Mouse (Mus musculus) large intestine, adult 2 months (tissue): ENCODE results near the gene Zc2hc1c. TPM values are rescaled to one million over a fixed set of nuclear protein-coding genes. Genes with fewer than 3 reads are reported as not detected.
"Not testable (repeated sequence)": the region's sequence is repeated elsewhere in the genome, so short reads cannot be mapped to it uniquely, and the experiment has no call there.

Source experiments
- DNase-seq: peaks from one replicate; pipeline ENCODE4 v3.0.0-alpha.2; 2012; ENCODE audit warnings: low read depth, low spot score
- WGBS: fragments of 180-500 bp; shearing (Covaris S2); methylation state at CpG from one replicate; pipeline ENCODE4 v1.1.7; 2018; 5-methylcytosine and 5-hydroxymethylcytosine counted together
- polyA plus RNA-seq: library from polyadenylated mRNA; depleted of rRNA; stranded (reverse); fragments of >200 nt; gene quantifications from 2 replicates; pipeline ENCODE4 v1.2.3, GENCODE M21; 2012

The Zc2hc1c gene
- polyA plus RNA-seq, 1 experiment = 0.24 TPM

DNA sequence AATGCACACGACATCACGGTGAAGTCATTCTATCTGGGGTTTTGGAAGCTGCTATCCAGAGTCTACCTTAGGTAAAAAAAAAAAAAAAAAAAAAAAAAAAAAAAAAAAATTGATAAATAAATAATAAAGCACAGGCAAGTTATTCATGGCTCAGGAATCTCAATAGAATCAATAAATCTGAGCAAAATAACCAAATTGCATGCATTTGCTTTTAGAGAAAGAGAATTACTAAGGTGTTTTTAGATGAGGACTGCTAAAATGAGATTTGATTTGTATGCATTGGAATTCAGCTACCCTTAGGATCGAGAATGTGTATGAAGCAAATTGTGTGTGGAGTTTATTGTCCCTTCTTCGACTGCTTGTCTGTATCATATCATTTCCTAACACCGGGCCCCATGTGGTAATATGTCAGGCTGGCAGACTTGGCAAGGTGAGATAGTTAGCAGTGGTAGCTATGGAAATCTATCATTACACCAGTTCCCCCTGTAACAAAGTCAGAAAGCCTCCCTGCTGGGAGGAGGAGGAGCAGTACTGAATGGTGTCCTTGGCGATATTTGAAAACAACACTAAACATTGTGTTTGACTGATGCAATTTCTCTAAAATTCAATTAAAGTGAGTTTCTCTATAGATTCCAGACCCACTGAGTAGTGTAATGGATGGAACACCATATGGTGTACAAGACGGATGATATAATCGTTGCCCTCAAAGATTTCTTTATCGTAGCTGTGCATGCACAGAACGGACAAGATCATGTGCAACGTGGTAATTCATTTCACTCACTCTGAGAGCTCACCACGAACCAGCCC lies 7.3 kb upstream of the Zc2hc1c start:
- WGBS = 61% methylated on average over 12 of the region's 12 CpGs
- DNase-seq = no peak

DNA sequence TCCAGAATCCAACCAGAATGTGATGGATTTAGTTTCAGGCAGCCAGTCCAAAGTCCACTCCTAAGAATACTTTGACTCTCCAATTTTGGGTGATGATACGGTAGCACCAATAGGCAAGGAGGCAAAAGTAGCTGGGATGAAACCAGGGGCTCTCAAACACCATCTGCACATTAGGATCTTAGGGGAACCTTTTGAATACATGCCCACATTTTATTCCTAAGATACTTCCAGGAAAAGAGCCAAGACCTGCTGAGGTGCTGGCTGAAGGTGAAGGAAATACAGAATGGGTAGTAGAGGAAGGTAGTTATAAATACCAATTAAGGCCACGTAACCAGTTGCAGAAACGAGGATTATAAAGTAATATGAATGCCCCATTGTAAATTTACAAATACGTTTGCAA lies 6.6 kb upstream of the Zc2hc1c start:
- WGBS = 56% methylated on average over 2 of the region's 4 CpGs
- not testable (repeated sequence) for DNase-seq

DNA sequence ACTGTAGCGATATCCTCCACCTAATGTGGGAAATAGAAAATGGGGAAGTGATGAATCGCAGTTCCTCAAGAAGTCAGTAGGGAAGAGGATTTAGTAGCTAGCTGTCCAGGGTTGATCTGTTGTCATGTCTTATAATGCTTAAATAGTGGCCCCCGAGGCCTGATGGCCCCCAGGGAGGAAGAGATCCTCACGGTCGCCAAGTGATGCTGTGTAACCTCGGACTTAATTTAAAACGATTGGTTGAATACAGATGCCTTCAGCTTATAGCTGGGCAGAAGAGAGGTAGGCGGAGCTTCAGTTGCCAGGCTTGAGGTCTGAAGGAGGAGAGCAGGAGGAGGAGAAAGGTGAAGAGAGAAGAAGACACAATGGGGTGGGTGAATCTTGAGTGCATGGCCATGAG lies 4.1 kb upstream of the Zc2hc1c start:
- WGBS = 67% methylated on average over 8 of the region's 8 CpGs
- DNase-seq = no peak

DNA sequence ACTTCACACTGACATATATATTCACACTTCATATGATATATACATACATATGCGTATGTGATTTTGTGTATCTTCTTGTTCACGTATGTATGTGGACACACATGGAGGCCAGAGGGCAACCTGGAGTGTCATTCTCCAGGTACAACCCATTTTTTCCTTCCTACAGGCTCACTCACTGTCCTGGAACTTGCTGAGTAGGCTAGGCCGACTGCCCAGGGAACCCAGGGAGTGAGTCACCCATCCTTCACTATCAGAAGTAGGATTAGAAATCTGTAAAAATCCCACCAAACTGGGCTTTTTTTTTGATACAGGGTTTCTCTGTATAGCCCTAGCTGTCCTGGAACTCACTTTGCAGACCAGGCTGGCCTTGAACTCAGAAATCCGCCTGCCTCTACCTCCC lies 3.4 kb upstream of the Zc2hc1c start:
- WGBS = 83% methylated on average over 4 of the region's 4 CpGs
- DNase-seq = no peak

DNA sequence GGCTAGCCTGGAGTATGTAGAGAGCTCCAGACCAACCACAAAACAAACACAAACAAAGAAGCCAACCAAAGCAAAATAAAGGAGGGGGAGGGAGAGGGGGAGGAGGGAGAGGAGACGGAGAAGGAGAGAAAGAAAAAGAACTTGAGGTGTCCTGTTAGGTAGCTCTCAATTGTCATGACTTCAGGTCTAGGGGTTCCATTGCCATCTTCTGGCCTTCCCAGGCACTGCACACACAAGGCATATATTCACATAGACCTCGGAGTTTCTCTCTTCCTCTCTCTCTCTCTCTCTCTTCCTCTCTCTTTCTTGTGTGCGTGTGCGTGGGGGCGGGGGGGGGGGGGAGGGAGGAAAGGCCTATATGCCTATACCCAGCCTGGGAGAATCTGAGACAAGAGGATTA lies 1.4 kb upstream of the Zc2hc1c start:
- WGBS = 56% methylated on average over 2 of the region's 5 CpGs
- no peak for DNase-seq

DNA sequence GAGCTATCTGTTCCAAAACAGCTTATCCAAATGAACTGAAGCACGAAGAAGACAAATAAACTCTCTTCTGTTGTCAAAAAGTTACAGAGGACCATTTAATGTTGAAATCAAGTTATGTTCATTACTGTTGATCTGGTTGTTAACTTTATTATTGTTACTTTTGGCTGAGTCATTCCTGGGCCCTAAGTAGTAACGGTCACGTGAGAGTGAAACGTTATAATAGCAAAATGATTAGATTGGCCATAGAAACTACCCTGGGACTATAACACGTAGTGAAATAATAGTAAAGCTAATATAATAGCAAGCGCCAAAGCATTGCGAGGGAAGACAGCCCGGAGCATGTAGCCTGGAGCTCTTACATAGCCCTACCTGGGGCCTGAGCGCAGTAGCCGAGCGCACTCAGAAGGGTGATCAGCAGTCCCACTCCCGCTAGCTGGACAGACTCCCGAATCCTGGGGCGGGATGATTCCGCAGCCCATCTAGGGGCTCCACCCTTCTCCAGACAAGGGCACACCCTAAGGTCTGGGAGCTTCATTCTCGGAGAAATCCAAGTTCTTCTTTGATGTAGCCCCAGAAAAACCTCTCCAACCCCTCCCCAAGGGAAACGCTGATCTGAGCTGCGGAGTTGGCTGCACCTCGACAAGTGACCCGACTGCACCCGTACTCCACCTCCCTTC lies 444 bp upstream of the Zc2hc1c start, which contains the start of gene Acyp1:
Acyp1 (minus strand) TSS at position 630 of the 677 bp plus-strand sequence.
- no peak for DNase-seq
- 7% methylated on average over 21 of the region's 21 CpGs for WGBS

DNA sequence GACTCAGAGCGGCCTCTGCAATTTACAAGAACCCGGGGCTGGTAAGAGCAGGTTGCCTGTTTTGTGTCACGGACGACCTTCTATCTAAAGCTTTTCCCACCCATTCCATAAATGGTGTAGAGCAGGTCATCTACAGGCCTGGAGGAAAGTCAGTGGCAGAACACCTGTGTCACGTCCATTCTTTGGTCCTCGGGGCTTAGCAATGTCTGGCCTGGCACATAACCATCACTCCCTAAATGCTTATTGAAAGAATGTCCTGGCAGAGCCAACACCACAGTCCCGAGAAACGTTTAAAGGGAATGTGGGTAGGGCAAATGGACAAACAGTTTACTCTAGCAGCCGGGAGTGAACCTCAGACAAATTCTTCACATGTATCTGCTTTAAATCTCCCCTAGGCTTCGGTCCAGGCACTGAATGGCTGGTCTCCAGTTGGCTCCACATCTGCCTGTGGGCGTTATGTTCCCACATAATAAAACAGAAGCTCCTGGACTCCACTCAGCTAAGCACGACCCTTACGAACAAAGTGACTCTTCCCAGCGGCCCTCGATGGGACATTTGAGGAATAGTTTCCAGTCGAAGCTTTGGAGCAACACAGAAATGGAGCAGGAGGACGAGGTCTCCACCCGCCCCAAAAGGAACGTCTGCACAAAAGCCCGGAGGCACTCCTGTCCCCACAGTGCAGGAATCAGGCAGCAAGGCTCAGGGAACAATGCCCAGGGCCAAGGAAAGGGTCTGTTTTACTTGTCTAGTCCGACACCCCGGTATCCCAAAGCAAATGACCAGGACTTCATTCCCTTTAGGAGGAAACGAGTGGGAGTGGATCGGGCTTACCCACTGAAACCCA lies 988 bp downstream of the Zc2hc1c start:
- WGBS = 44% methylated on average over 24 of the region's 24 CpGs
- no peak for DNase-seq

DNA sequence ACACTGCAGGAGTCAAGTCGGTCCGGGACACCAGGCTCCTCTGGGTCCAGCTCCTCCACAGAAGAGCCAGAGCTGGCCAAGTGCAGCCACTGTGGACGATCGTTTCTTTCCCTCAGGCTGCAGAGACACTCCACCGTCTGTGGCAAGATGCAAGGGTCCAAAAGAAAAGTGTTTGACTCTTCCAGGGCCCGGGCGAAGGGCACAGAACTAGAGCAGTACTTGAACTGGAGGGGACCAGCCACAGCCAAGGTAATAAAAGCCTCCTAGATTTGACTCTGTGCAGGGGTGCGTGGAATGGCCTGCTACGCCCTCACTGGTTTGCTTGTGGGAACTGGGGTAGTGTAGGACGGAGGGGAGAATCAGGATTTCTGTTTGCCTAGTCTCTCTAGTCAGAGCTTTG lies 2.2 kb downstream of the Zc2hc1c start:
- 79% methylated on average over 10 of the region's 10 CpGs for WGBS
- DNase-seq = no peak

DNA sequence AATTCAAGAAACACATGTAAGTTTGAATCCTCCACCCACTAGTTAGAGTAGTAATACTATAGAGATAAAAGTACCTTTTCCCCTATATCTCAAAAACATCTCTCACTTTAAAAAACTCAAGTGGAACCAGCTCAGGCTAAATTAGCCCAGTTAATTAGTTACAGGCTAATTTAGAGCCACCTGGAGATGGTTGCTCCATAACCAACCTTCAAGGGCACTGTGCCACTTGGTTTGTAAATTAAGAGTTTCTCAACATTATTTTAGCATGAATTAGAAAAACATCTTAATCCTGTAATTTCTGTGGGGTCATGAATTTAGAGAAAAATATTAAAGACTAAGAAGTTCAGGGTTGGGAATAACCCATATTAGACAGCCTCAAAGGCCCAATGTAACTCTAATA lies 3.1 kb downstream of the Zc2hc1c start:
- no peak for DNase-seq

DNA sequence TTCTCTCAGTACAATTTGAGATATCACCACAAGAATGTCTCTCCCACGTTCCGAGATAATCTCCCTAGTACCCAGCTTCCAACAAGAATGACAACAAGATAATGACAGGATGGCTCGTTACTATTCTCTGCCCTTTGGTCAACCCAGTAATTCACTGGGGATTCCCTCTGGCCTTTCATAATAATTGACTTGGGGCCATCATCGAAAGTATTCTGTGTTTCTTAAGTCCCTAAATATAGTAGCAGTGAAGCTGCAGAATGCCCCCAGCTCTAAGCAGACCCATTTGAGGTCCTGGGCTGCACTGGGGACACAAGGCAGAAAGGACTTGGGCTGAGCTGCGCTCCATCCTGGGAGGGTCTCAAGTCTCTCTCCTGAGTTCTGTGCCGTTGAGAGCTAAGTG lies 3.9 kb downstream of the Zc2hc1c start:
- DNase-seq = no peak
- 75% methylated on average over 6 of the region's 6 CpGs for WGBS

DNA sequence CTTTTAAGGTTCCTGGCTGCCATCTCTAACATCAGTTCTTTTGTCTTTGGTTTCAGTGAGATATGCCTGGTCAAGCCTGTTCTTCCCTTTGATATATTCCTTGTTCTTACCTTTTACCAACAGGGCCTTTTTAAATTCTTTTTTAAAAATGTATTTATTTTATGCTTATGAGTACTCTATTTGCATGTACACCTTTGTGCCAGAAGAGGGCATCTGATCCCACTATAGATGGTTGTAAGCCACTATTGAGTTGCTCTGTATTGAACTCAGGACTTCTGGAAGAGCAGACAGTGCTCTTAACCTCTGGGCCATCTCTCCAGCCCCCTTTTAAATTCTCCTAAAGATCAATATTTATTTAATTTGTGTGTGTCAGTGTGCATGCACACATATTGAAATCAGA lies 4.5 kb downstream of the Zc2hc1c start:
- DNase-seq = no peak

DNA sequence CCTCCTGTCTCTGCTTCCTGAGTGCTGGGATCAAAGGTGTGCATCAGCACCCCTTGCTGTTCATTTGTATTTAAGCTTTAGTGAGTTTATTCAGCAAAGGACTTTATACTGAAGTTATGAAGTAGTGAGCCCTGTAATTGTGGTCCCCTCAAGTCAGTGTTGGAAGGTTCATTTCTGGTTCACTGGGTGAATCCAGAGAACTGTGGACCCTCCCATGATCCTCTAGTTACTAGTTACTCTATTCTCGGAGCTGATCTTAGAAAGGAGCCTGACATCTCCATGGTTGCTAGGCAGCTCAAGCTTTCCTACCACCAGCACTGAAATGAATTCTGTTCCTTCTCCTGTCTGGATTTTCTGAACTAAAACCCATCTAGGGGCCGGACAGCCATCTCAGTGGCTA lies 7.1 kb downstream of the Zc2hc1c start:
- 92% methylated on average over 2 of the region's 2 CpGs for WGBS
- no peak for DNase-seq

DNA sequence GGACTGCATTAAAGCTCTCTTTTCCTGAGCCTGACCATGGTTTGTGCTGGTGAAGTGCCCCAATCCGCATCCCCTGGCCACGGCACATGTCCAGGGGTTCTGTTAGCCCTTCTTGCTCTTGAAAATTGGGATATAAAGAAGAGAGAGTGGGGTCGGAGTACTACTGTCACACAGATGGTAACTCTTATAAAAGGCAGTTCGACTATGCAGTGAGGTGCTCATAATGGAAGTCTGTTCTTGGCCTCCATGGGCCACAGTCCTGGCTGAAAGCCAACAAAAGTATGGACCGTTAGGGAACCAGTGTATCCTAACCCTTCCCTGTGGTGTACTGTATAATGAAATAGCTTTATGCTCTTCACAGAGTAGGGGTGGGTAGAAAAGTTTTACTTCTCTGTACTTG lies 8.5 kb downstream of the Zc2hc1c start:
- no peak for DNase-seq
- WGBS = 74% methylated on average over 5 of the region's 5 CpGs

DNA sequence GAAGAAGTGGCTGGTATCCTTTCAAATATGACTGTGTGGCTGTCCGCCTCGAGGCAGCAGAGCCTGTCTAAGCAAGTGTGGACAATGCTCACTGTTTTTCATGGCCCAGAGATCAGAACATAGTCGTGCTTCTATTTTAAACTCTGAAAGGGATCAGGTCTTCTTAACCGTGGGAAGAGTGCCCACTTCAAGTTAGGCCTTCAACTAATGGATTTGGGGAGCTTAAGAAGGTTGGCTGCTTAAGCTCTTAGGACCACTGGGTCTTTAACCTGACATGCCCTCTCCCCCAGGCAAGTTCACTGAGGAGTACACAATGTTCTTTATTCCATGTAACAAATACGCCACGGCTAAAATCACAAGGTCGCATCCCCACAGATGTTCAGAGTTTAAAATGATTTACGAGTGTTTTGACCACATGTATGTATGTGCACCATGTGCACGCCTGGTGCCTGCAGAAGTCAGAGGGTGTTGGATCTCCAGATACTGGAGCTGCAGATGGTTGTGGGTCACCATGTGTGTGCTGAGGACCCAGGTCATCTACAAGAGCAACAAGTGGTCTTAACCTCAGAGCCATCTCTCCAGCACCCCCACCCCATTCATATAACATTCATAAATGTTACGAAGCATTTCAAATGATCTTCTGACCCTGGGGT lies 9.1 kb downstream of the Zc2hc1c start:
- 70% methylated on average over 10 of the region's 10 CpGs for WGBS
- no peak for DNase-seq

DNA sequence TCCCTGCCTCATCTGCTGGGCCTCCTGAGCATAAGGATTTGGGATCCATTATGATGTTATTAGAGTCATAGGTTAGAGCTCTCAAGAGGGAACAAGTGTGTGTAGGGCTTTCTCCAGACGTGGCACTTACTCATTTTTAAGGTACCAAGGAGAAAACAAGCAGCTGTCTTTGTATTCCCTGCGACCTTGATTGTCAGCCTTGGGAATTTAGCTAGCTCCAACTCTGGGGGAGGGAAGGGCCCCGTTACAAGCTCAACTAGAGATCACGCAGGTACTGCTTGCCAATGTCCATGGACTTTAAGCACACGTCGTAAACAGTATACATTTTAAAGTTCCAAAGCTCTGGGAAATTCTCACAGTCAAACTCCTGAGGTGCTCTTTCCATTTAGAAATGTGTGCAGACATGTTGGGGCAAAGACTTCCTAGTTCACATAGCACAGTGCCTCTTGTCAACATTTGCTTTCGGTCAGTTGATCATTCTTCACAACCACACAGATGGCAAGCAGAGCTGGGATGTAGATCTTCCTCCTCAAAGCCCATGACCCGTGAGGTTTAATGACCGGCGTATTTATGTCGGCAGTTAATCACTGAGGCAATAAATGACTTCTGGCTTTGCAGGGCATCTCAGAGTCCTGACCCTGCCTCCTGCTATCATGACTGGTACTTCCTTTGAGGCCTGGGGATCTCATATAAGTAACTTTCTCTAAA lies 9.9 kb downstream of the Zc2hc1c start:
- WGBS = 28% methylated on average over 11 of the region's 11 CpGs
- no peak for DNase-seq

DNA sequence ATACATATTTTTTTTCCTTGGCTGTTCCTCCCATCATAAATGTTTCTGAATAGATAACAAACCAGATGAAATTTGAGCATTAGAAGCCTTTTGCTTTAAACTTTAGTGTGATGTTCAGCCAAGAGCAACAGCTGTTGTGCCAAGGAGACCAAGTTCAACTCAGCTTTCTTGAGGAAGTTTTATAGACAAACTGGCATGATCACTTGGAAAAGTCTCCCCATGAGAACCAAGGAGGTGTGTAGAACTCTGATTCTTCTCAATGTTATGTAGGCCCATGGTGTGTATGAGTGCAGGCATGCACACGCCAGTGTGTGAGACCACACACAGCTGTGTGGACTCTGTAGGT lies 10.4 kb downstream of the Zc2hc1c start:
- DNase-seq = no peak
- WGBS = 66% methylated on average over 1 of the region's 1 CpGs

DNA sequence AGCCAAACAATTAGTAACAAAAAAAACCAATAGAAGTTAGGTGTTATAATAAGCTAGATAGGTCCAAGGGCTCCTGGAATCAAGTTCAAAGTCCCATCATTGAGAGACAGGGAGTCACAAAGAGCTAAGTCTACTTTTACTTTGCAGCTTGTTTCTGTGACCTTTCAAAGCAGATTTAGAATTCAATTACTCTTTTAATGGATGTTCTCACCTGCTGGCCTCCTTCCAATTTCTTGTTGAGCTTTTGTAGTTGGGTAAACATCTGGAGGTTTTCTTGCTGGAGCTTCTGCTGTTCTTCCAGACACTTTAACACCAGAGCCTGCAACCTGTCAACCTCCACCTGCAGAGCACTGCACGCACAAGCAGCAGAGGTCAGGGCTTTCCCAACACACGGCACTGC lies 14.9 kb downstream of the Zc2hc1c start:
- 67% methylated on average over 2 of the region's 2 CpGs for whole genome bisulfite sequencing
- DNase-seq = no peak

DNA sequence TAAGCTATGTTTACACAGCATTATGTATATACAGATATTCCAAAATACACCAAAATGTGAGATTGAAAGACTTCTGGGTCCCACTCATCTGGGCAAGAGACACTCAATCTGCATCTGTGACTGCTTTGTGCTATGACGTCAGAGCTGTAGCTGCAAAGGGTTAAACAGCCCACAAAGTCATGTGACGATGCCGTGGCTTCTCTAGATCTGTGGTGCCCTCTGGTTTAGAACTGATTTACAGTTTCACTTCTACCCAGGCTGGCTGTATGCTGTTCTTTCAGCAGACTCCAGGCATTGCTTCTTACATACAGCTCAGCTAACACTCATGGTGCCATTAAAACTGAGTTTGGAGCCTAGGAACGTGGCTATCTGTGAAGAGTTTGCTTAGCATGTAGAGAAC lies 16.3 kb downstream of the Zc2hc1c start:
- WGBS = 55% methylated on average over 4 of the region's 4 CpGs

DNA sequence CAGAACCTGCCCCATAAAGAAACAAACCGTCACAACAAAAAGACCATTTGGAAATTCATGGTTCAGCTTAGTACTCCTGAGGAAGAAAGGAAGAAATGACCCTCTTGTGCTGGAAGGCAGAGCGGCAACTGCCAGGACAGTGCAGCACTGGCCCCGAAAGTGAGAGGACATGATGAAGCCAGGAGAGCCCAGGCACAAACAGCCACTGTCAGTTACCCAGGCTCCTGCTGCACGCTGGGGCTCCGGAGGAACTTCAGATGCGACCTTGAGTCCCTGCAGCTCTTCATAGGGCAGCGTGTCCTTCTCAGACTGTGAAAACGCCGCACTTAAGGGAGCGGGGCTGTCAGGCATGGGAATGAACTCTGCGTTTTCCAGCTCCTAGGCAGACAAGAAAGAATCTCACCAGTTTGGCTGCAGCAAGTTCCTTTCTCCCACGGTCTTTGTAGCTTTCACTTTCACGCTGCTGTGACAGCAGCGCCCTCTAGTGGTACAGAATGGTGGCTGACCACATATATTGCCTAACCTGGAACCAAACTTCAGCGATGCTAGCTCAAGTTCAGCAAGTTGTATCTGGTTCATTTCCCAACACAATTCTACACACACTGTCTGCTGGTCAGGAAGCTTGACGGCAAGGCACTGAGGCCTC lies 17.0 kb downstream of the Zc2hc1c start:
- 32% methylated on average over 16 of the region's 16 CpGs for WGBS
- peak; percentile 67 for DNase-seq

More for the DNA sequence above, 16.3 kb downstream of the Zc2hc1c start:
- no peak for DNase-seq
